Mouse (Mus musculus) v-Abl transformed pro-B cells (cell line): ENCODE data around the gene 2510039O18Rik.

Experiments used
- in situ Hi-C, 2 experiments: fragments of 400-800 bp; cut with MboI; formaldehyde crosslinking; loops; one replicate each; pipeline ENCODE4 v1.15.1; 2025; ENCODE audit not compliant: unreplicated experiment in 2 of 2

Gene 2510039O18Rik

DNA sequence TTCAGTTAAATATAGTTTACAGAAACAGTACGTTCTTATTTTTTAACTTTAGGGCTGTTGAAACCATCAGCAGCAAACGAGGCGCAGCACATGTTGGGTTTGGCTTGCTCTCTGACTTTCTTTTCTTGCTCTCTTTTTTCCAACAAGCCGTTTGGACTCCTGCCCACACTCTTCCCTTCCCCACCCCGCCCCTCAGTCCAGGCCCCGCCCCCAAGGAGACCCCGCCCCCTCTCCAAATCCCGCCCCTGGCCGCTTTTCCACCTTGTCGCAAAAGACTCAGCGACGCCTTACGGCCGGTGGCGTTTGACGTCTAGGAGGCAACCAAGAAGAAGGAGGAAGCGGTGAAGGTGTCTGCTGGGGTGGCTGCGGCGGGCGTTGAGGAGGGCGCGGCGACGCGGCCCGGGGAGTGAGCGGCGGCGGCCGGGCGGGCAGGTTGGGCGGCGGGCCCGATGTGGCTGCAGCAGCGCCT is at the start of gene 2510039O18Rik:
TSS of gene 2510039O18Rik (plus strand) at position 320 of the 469 bp plus-strand sequence.
- in situ Hi-C loops: no loop called here

DNA sequence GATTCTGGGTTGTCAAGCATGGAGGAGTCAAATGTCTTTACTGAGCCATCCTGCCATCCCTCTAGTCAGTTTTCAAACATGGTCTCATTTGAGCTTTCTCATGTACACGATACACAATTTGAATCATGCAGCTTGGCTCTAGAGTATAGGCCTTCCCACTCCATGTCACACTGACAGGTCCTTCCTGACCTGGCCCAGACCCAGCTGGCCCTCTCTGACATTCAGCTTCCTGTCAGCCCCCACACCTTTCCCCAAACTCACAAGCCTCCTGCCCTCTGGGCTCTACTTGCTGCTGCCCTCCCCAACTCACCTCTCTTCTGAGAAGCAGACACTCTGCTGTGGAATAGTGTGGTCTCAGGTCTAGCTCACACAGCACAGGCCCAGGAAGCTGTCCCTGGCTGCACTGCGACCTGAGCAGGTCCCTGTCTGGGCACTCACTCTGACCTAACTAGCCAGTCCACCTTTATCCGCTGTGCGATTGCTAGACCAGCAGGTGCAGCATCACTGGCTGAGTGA is 44.8 kb upstream of the 2510039O18Rik start:
- in situ Hi-C loops: no loop called here

DNA sequence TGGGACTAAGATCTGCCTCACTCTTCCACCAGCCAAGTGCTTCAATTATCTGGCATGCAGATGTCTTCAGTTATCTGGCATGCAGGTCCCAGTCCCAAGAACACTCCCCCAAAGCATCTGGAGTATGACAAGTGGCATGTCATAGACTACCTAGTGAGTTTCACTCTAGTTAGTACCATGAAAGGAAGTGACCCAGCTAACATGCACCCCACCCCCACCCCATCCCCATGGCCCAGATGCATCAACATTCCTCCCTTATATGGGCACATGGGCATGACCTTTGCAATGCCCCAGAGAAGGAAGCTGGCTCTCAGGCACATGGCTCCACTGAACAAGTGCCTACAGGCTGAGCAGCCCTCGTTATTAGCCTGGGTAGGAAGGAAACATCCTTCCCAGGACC is 44.3 kb upstream of the 2510039O18Rik start:
- in situ Hi-C loops: no loop called here

DNA sequence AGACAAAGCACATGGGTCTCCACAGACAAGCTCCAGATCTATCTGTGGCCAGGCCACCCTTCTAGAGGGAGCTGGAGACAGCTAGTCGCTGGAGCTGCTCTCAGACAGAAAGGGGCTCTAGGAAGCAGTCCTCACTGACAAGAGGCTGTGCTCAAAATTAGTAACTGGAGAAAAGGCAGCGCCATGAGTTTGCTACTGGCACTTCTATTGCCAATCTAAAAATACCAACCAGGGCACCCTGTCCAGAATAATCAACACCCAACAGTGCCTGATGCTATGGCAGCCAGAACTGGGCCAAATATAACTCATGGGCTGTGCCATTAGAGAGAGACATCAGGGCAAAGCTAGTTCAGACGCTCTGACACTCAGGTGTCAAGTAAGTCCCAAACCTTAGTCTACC is 43.3 kb upstream of the 2510039O18Rik start:
- in situ Hi-C loops: no loop called here

DNA sequence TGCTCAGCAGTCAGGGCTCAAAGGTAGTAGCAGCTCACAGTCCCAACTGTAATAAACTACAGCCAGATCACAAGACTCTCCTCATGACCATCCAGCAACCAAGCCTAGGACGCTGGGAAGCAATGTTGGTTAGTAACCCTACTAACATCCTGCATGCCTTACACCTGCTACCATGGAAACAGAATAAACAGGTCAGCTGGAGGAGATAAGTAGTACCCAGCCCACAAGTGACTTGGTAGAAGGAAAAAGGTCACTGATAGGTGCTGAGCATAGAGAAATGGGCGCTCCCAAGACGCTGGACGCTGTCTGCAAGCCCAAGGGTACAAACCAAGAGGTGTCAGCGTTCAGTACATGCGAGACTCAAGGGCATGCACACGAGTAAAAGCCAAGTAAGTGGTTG is 40.2 kb upstream of the 2510039O18Rik start:
- in situ Hi-C loops: loop anchor here in 1 of 2 experiments (5.0 kb wide), 1 partner anchor 33 kb away; the partner anchor contains the start of genes Fv1 and Miip

DNA sequence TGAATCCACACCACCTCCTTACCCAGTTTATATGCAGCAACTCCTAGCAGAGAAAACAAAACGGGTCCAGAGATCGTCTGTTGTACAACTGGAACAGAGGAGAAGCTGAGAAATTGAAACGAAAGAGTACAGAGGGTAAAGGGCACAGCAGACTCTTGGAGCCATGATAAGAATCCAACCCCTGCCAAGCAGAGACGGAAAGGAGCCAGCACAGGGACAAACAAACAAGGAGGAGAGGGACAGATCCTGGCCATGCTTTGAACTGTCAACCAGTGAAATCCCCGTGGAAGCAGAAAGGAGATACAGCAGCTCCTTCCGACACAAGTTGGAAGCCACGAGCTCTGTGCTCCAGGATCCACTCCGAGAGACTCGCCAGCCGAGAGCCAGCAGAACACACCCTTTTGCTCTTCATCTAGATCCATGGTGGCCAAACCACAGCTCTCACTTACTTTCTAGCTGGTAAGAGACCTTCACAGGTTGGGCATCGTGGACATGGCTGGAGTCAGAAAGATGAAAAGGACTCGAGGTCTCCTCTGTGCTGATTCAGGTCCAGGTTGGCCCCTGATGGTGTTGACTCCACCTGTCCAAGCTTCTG is 37.7 kb upstream of the 2510039O18Rik start:
- in situ Hi-C loops: loop anchor here in 1 of 2 experiments (5.0 kb wide), 1 partner anchor 36 kb away; the partner anchor contains the start of genes Fv1 and Miip

DNA sequence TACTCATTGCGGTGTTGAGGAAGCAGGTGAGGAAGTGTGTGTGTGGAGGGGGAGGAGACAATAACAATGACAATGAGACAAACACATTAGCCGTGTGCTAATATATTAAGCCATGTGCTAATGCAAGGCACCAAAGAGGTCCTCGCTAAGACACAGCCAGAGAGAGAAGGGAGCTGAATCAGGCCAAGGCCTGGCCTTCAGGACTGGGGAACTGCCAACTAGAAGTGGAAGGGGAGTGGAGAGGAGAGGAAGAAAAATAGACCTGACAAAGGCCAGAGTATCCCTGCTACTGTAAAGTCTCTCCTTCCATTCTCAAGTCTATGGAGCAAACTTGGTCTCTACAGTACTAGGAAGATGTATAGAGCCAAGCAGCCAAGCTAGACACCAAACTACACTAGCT is 37.1 kb upstream of the 2510039O18Rik start:
- in situ Hi-C loops: loop anchor here in 1 of 2 experiments (5.0 kb wide), 1 partner anchor 36 kb away; the partner anchor contains the start of genes Fv1 and Miip

DNA sequence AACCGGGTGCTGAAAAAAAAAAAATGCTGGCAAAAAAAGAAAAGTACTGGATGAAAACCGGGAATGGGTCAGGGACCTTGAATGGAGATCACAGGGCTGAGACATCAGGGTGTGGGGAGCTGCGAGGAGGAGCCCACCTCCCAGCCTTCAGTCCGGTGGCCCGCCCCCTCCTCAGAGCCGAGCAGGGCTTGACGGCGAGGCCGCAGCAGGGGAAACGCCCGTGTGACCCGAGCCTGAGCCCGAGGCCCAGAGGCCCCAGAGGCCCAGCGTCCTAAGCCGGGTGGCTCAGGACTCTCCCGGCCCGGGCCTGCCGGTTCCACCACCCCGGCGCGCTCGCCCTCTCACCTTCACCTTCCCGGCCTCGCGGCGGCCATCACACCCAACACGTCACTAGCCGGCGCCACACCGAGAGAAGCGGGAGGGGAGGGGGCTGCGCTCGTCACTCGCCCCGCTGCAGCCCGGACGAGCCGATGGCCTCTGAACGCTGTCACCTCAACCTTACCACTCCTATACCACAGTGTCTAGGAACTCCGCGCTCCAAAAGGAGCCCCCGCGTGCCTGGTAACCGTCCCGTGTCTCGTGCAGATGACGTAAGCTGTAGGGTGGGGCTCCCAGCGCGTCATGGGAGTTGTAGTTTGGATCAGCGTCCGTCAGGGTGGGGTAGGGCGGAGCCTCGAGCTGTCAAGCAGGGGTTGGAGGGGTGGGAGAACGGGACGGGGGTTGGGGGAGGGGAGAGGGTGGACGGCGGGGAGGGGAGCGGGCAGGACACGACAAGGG is 36.2 kb upstream of the 2510039O18Rik start, which contains the start of gene Mfn2:
TSS of gene Mfn2 (minus strand) at position 392 of the 777 bp plus-strand sequence.
- in situ Hi-C loops: loop anchor here in 1 of 2 experiments (5.0 kb wide), 1 partner anchor 37 kb away; the partner anchor contains the start of genes Fv1 and Miip

DNA sequence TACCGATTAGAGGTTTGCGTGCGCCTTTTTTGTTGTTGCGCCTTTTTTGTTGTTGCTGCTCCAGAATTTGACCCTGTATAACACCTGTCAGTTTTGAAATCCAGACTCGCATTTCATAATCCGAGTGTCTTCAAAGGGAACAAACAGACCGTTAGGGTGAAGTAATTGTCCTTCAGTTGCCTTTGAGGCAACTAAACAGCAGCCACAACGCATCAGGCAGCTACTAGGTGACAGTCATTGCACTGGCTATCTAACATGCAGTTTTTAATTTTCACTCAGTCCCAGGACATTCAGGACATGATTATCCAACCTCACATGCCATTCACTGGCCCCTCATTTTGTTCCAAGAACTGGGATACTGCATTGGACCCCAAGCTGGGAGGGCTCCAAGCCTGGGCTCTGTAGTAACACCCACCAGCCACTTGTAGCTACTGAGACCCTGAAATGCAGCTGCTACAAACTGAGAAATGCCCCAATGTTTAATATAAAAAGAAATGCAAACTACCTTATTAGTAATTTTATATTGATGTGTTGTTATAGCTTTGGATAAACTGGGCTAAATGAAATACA is 35.5 kb upstream of the 2510039O18Rik start:
- in situ Hi-C loops: no loop called here

DNA sequence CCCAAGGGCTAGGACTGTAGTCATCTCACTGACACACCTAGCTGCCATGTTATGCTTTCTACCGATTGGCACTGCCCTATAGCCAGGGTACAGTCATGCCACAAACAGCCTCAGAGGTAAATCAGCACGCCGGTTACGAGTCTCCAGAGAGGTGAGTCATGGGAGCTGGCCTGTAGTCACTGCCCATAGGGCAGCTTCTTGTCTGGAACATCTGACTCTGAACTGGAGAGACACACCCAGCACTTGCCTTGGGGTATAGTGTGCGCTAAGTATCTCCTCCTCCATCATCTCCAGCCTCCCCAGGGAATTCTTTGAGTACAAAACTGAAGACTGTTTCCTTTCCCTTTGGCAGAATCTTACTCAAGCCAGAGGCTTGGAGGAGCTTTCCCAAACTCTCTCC is 34.5 kb upstream of the 2510039O18Rik start:
- in situ Hi-C loops: no loop called here

DNA sequence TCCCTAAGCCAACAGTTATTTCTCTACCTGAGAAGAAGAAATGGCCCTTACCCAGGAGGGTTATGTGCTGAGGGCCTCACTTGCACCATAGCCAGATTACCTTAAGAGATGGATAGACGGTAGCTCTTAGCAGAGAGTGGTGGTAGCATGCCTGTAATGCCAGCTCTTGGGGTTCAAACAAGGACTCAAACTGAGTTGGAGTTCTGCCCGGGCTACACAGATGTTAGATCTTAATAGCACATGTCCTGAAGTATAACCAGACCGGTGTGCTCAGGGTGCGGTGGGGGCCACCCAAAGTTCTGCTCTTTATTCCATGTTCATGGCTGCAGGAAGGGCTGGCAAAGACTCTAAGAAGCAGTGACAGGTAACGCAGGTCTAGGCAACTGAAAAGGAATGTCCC is 31.2 kb upstream of the 2510039O18Rik start:
- in situ Hi-C loops: no loop called here

DNA sequence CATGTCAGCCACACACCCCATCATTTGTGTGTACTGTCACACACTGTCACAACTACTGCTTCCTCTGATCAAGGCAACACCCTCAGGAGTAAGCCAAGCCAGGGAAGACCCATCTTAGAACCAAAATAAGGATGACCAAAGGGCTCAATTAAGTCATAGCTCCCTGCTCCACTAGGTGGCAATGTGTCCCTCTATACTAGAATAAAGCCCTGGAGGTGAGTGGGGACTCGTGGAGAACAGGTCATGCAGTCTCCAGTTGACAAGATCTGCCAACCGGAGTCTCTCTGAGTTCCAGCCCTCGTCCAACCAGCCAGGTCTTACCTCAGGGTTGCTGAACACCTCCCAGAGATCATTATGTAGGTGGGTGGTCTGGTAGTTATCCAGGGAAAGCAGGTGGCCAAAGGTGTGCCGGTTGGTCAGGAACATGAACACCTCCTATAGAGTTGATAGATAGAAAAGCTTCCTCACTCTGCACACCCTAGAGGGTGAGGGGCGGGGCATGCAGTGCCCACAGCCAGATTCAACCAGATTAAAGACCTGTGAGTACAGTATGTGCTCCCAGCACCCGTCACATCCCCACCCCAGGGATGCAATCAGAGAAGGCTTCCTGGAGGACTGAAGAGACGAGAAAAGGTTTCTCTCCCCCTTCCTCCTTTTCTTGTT is 22.1 kb upstream of the 2510039O18Rik start:
- in situ Hi-C loops: no loop called here

DNA sequence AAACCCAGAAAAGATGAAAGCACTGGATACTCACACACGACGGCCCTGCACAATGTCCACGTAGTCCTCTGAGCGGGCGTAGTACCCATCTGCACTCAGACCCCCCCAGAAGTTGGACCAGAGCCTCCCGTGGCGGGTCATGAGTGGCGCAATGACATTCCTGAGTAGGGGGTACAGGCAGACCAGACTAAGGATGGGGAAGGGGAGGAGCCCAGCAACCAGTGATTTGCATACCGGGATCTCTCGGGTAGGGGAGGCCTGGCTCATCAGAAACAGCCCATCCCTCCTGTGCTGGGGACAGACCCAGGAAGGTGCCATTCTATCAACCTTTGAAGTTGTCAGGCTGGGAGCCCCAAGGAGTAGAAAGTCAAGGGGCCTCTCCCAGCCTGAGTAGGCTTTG is 19.7 kb upstream of the 2510039O18Rik start:
- in situ Hi-C loops: no loop called here

DNA sequence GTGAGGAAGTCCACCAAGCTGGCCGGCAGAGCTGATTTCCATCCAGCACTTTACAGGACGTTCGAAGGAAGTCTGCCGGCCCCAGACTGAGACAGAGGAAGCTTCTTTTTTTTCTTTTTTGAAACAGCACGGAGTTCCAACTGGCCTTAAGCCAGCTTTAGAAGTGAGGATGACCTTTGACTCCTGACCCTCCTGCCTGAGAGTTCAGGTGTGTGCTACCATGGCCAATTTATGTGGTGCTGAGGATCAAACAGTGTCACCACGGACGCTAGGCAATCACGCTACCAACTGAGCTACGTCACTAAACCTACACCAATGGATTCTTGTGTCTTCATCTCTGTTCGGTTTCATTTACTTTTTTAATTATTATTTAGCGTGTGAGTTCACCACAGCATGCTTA is 18.4 kb upstream of the 2510039O18Rik start:
- in situ Hi-C loops: no loop called here

DNA sequence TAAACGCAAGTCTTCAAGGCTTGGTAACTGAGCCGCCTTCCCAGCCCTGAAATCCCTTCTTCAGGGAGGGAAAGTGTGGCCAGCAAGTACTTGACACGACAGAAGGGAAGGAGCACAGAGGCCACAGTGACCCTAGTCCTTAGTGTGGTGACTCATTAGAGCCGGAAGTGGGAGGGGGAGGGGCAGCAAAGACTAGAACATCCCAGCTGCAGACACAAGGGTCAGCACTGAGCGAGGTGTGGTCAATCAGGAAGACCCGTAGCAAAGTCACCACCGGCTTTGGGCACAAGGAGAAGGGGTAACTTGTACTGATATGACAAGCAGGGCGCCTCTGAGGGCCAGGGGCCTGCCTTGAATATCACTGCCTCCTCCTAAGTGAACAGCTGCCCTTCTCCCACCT is 13.0 kb upstream of the 2510039O18Rik start:
- in situ Hi-C loops: no loop called here

DNA sequence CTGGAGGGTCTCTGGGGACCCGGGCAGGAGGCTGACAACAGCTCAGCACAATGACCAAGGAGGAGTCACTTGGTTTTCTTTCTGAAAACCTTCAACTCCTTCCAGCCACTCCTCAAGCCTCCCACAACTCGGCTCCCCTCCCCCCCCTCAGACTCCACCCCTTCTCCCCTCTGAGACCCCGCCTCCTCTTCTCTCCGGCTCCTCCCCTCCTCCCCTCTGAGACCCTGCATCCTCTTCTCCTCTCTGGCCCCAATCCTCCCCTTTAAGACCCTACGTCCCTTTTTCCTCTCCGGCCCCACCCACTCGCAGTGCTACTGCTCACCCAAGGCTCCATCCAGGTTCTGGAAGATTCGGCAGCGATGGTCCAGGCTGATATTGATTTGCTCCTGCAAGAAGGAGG is 12.6 kb upstream of the 2510039O18Rik start:
- in situ Hi-C loops: no loop called here

DNA sequence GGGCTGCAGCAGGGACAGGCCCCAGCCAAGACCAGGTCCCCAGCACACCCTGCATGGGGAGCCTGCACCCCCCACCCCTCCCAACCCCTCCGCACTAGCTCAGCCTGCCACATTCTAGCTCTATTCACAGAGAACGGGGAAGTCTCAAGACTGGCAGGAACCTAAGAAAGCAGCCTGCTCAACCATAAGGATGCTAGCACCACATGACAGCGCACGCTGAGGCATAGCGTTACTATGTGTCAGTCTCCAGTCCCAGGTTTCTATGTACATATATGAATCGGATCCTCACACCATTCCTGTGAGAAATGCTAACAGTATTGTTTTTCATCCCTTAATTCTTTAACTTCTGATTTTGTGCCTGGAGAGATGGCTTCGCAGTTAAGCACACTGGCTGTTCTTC is 12.2 kb upstream of the 2510039O18Rik start:
- in situ Hi-C loops: no loop called here

DNA sequence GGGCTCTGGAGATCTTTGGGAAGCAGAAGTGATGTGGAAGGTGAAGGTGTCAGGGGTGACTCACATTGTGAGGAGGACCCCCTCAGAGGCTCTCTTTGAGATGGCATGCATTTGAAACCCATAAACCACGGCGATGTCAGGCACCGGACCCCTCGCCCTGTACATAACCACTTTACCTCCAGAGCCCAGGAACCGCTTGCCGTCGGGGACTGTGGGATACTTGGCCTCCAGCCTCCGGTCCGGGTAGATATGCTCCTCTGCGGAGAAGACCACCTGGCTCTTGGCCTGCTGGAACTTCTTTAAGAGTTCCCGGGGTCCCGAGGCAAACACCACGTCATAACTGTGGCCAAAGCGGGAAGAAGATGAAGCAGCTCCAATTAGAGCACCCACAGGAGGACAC is 9.7 kb upstream of the 2510039O18Rik start:
- in situ Hi-C loops: no loop called here

DNA sequence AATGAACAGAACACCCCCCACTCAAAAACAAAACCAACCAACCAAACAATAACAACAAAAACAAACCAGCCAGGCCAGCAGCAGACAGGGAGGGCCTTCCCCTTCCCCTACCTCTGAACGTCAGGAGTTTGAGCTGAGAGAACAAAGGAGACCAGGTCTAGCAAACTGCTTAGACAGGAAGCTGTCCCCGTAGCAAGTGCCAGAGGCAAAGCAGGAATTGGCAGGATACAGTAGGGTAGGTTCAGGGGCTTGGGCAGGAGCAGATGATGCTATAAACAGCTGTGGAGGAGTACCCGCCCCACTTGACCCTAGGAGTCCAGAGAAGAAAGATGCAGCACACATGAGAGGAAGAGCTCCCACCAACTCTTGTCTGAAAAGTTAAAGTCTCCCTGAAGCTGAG is 6.6 kb upstream of the 2510039O18Rik start:
- in situ Hi-C loops: no loop called here

DNA sequence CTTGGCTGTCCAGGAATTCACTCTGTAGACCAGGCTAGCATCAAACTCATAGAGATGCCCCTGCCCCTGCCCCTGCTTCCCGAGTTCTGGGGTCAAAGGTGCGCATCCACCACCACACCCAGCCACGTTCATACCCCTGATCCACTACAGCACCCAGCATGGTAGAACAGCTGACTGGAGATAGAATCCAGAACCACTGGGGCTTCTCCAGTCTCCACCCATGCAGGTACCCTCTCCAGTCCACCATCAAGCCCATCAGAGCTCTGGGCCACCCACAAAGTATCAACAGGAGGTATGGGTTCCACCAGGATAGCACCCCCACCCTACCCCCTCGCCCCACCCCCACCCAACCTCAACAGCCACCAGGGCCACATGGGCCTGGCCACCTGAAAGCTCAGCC is 6.1 kb upstream of the 2510039O18Rik start:
- in situ Hi-C loops: no loop called here

DNA sequence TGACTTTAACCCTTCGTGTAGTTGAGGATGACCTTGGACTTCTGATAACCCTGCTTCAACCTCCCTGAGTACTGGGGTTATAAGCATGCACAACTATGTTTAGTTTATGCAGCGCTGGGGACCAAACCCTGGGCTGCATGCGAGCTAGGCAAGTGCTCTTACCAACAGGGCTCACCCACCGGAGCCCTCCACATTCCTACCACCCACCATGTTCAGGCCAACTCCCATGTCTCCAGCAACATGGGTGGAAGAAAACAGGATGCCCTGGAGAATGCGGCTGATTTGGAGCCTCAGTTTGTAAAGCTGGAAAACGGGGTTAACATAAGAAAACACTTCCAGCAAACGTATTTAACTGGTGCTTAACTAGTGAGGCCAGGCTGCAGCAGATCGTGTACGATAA is 4.8 kb upstream of the 2510039O18Rik start:
- in situ Hi-C loops: no loop called here
